Mouse (Mus musculus): ENCODE measurements around the gene Rtkn.
A peak's percentile ranks its signal among the peaks of the same experiment; 100 is the strongest.

The Rtkn gene

DNA sequence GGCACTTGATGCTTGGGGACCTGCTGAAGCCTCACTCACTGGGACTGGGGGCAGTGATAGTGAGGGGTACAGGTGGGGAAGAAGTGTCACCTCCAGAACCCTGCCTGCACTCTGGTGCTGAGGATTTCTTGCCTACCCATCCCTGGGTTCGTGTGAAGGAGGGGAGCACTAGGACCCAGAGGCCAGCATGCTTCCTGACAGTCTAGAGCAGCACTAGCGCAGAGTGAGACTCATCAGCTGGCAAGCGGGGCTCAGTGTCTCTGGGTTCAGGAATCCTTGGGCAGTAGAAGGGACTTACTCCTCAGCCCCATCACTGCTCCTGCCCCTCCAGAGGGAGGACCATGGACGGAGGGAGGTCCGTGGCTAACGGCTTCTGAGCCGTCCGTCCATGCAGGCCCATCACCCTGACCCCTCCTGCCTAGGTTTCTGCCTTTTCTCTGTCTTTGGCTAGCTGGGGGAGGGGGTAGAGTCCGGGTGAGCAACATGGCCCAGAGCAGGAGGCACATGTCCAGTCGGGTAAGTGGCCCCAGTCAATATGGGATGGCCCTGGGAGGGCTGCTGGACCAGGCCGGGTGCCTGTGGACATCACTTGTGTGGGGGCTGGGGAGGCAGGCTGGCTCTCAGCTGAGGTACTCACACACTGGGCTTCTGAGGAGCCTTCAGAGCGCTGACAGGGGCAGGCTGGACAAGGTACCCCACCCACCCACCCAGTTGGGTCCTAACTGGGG lies 44.3 kb downstream of the Rtkn start:
- DNase-seq, result no peak

DNA sequence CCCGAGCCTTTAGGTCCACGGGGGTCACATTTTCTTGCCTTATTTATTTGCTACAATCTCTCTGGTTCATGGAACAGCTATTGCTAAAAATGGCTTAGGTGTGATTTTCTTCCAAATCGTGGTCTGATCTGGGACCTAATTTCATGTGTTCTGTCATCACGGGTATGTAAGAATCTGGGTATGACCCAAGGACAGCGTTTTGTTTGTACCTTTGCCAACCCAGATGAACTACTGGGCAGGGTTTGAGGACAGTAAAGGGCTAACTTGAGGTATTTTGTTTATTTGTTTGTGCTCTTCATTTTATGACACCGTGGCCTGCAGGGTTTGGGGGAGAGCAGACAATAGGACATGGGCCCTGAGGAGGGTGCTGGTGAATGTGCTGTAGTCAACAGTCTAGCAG lies 45.3 kb downstream of the Rtkn start:
- no peak for DNase-seq

DNA sequence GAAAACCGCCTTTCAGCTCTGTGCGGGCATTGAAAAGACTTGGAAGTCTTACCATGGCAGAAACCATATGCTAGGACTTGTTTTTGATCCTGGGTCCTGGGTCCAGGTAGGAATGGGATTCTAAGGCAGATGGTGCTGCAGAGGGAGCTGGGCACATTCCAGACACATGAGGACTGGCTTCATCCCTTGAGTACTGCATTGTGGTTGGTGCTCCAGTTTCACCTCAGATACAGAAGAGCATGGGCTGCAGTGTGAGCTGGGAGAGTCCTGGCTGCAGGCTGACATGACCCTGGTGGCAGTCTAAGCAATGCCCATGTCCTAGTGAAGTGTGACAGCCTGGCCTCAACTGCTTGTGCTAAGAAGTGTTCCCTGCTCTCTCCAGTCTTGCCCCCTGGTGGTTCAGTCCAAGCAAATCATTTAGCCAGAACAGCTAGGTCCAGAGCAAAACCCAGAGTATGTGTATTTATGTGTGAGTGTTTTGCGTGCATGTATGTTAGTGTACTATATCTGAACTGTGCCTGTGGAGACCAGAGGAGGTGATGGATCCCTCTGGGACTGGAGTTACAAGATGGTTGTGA lies 49.7 kb downstream of the Rtkn start:
- DNase-seq, result no peak

DNA sequence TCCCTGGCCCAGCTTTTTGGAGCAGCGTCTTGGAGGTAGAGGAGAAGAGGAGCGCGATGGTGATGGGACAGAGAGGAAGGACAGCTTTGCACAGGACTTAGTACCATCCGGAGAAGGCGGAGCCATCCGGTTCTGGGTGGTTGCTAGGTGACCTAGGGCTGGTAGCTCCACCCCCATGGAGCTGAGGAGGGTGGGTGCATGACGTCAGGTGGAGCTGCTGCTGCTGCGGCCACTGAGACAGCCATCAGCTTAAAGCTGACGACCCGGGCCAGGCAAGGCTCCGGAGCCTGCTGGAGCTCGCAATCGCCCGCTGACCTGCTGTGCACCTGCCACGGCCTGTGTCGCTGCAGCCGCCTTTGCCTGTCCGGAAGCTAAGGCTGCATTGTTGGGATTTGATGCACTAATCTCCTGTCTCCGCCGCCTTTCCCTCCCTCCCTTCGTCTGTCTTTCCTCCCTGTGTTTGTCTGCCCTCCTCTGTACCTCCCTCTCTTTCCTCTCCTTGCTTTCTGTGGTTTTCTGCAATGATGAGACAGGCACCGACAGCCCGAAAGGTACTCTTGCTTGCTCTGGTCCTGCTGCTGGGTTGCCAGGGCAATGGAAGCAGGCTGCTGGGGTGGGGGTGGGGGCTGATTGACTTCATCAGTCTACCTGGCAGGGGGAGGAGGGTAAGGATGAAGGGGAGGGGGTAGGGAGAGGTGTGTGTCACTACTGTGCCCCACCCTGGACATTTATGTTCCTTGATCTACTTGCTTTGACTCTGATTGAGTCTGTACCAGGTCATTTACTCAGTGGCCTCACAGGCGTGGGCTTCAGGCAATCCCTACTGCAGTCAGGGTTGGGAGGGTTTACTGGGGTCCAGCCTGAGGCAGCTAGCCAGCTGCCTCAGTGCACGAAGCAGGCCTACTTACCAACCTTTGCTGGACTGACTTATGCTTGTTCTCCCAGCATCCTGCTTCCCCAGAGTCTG lies 50.9 kb downstream of the Rtkn start:
- peak; percentile 36 to 63 for DNase-seq

DNA sequence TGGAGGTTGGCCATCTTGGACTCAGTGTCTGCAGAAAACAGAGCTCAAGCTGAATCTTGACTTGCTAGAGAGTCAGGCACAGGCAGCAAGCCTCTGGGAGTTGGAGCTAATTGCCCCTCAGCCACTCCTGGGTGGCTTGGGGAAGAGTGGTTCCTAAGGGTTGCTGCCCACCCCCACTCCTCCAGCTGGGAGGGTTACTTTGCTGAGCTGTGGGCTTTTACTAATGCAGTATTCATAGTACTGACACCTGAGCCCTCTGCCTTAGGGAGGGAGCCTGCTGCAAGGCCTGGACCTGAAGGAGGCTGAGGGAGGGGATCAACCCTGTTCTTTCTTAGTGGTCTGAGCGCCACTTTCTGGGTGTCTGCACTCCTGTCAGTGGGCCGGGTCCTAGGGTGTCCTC lies 51.7 kb downstream of the Rtkn start:
- DNase-seq, result no peak

- peak; percentile 22 to 44 for DNase-seq
These were observed 58.3 kb downstream of the Rtkn start for GRCm38 (mm10) chr6:83193571-83193970.

GRCm38 (mm10) chr6:83197345-83198004 lies 62.2 kb downstream of the Rtkn start:
- no peak for DNase-seq

Measured in thymus, postnatal 36 days (tissue).